ENCODE assay signal across 8 mouse cellular contexts in the genomic region with DNA sequence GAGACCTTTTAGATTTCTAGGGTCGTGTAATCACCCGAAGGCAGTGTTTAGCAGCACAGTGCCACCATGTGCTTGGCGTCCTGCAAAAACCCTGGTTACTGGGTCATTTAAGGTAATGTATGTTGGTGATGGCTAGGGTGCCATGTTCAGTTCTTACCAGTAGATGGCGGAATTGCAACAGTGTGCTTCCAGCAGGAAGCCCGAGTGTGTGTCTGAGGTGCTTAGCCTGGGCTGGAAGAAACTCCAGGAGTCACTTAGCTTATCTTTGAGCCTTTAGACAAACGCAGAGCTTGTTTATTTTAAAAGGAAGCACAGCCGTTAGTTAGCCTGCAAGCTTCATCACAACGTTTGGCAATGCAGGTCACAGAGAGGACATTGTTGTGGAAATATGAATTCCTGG. TPM values are rescaled to one million over a fixed set of nuclear protein-coding genes. Genes with fewer than 3 reads are reported as not detected.
DNase-seq lines count a peak whose midpoint lies in the region; ATAC-seq and TF ChIP-seq lines count a peak whose summit lies in the region.

No protein-coding gene starts in this region.

- peaks cover 8% of the 10 kb centered on the region for H3K36me3 ChIP-seq in megakaryocyte, embryonic 14.5 days (replicated peaks; ENCODE audit: low read length)
- no peaks in the 10 kb centered on the region for H3K36me3 ChIP-seq in small intestine, adult 2 months (ENCODE audit: control insufficient read depth, insufficient read depth, low read length)

- peaks cover 75% of the 10 kb centered on the region for H3K4me1 ChIP-seq in megakaryocyte, embryonic 14.5 days
- no peaks in the 10 kb centered on the region for H3K4me1 ChIP-seq in small intestine, adult 2 months (ENCODE audit: control insufficient read depth, insufficient read depth, insufficient read length, low read length)

- TF ChIP-seq POLR2A in small intestine, adult 2 months (IDR thresholded peaks at IDR 0.05; ENCODE audit: low read depth, low read length): no peak

- under 1% methylated on average over 8 of the region's 8 CpGs for WGBS in small intestine, adult 2 months

- peak; percentile 85 for ATAC-seq in inflammation-experienced regulatory T-cells, adult 6 months

- peak; percentile 46 to 60 for DNase-seq in urinary bladder, adult 18-20 months (ENCODE audit: low spot score in 2 of 2)
- no peak for DNase-seq in urinary bladder, adult 2 months (ENCODE audit: low spot score)
- DNase-seq in cerebellum, postnatal 4 days (ENCODE audit: low spot score in 2 of 2): peak; percentile 60 to 73
- DNase-seq in gastrocnemius, postnatal 10 days: peak; percentile 69
- peak; percentile 66 to 73 for DNase-seq in left cerebral cortex, adult 8-10 months (ENCODE audit: low spot score in 2 of 2)

- TF ChIP-seq CTCF in small intestine, adult 2 months (IDR thresholded peaks at IDR 0.05; ENCODE audit: extremely low read depth, insufficient read length, insufficient replicate concordance, low read depth, low read length): peak; percentile 92; the same call in 1 of the 2 replicates

- H3K4me3 ChIP-seq in megakaryocyte, embryonic 14.5 days (replicated peaks): peak overlapping the region; percentile 79
- no peak overlapping the region for H3K4me3 ChIP-seq in small intestine, adult 2 months (ENCODE audit: low read depth, low read length)

- peaks cover 6% of the 10 kb centered on the region for H3K27me3 ChIP-seq in megakaryocyte, embryonic 14.5 days (replicated peaks)
- no peaks in the 10 kb centered on the region for H3K27me3 ChIP-seq in small intestine, adult 2 months (ENCODE audit: control insufficient read depth, insufficient read depth, low read length)

- H3K9me3 ChIP-seq in megakaryocyte, embryonic 14.5 days: peaks cover 14% of the 10 kb centered on the region

- H3K27ac ChIP-seq in small intestine, adult 2 months (ENCODE audit: insufficient read depth, low read depth, low read length): no peak overlapping the region

RNA-seq across cellular contexts. Expression of a gene that starts 17.7 kb away (rescaled TPM):
- 48.6 and 62.7 TPM in 2 replicates for polyA plus RNA-seq in urinary bladder, adult 2 months (2012; rRNA removed)
- total RNA-seq in gastrocnemius, postnatal 10 days (2021): 10 to 100 TPM in 1 of 2 experiments, 1 to 10 TPM in 1; 4.7 to 15.9 TPM
- 10 to 100 TPM in 2 of 3 experiments, 1 to 10 TPM in 1; 6.4 to 17.5 (median 11.8) TPM for polyA plus RNA-seq in inflammation-experienced regulatory T-cells, adult 6 months (2017; shearing (Covaris generic))
- 1 to 10 TPM; 2.5 to 4.7 (median 3.7) TPM for total RNA-seq in left cerebral cortex, adult 8-10 months (2022)
- 123 and 181 TPM in 2 replicates for polyA plus RNA-seq in megakaryocyte, embryonic 14.5 days (2012; ENCODE audit: insufficient read depth, low replicate concordance)
- polyA plus RNA-seq in small intestine, adult 2 months (2012; rRNA removed): 5.3 and 7.2 TPM in 2 replicates

RNA-seq across cellular contexts. Expression of a gene that starts 39.7 kb away (rescaled TPM):
- polyA plus RNA-seq in urinary bladder, adult 2 months (2012; rRNA removed): 78.5 and 80.4 TPM in 2 replicates
- total RNA-seq in gastrocnemius, postnatal 10 days (2021): 10 to 100 TPM; 30.6 to 48.9 TPM
- polyA plus RNA-seq in inflammation-experienced regulatory T-cells, adult 6 months (2017; shearing (Covaris generic)): 10 to 100 TPM in 1 of 3 experiments, 1 to 10 TPM in 2; 5.9 to 17.7 (median 6.4) TPM
- total RNA-seq in left cerebral cortex, adult 8-10 months (2022): 10 to 100 TPM; 16.9 to 21.9 (median 18.7) TPM
- 0.86 TPM in 1 of 2 replicates, not detected in the other for polyA plus RNA-seq in megakaryocyte, embryonic 14.5 days (2012; ENCODE audit: insufficient read depth, low replicate concordance)
- polyA plus RNA-seq in small intestine, adult 2 months (2012; rRNA removed): 2.2 and 3.4 TPM in 2 replicates

RNA-seq across cellular contexts. Expression of a gene that starts 39.7 kb away (rescaled TPM):
- polyA plus RNA-seq in urinary bladder, adult 2 months (2012; rRNA removed): 16.6 and 17.9 TPM in 2 replicates
- 10 to 100 TPM; 30.4 to 37.5 TPM for total RNA-seq in gastrocnemius, postnatal 10 days (2021)
- polyA plus RNA-seq in inflammation-experienced regulatory T-cells, adult 6 months (2017; shearing (Covaris generic)): 10 to 100 TPM; 17.1 to 26.3 (median 17.5) TPM
- 10 to 100 TPM; 56.2 to 73.1 (median 62.2) TPM for total RNA-seq in left cerebral cortex, adult 8-10 months (2022)
- 2.5 TPM in 1 of 2 replicates, not detected in the other for polyA plus RNA-seq in megakaryocyte, embryonic 14.5 days (2012; ENCODE audit: insufficient read depth, low replicate concordance)
- 0.74 and 1.2 TPM in 2 replicates for polyA plus RNA-seq in small intestine, adult 2 months (2012; rRNA removed)
